Mouse (Mus musculus): ENCODE measurements at regions not wholly inside any gene's neighbourhood (a gene's known extent, or its start where the extent isn't known, plus 50 kb on each side); places are given as distances from the start of the nearest gene placed in this dataset.

DNA sequence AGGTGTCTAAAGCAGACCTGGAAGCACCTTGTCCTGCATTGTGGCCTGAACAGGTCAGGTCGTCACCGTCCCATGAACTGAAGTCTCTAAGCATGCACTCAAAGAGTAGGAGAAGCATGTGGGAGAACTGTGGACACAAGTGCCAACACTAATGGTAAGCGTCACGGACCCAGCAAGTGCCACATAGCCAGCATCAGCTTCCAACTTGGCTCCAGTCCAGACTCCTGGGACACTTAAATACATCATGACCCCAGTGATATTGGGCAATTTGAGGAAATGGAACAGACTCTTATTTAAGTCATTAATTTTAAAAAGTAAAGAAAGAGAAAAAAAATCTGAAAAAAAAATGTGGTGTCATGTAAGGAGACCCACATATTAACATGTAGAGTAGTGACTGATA is 75.3 kb upstream of the Olig3 start:
- H3K27me3 ChIP-seq (ENCODE audit: control insufficient read depth, insufficient read depth, low read length): no peaks in the 10 kb centered on the region
- H3K9ac ChIP-seq (replicated peaks): no peak overlapping the region
- 76% methylated on average over 4 of the region's 4 CpGs for WGBS (ENCODE audit: insufficient replicate concordance)
- DNase-seq (ENCODE audit: low read depth in 3 of 3, low spot score in 3 of 3) (no peak), ATAC-seq (ENCODE audit: insufficient read depth) (no peak)
- TF ChIP-seq EP300 (IDR thresholded peaks at IDR 0.05; ENCODE audit: low read depth) (no peak), CTCF (IDR thresholded peaks at IDR 0.05; ENCODE audit: low read depth) (no peak)
- H3K4me3 ChIP-seq (ENCODE audit: insufficient read depth in 1 of 2, low read depth in 2 of 2, low read length in 2 of 2): no peak overlapping the region
- H3K36me3 ChIP-seq (replicated peaks; ENCODE audit: control insufficient read depth, insufficient read depth, low read depth): no peaks in the 10 kb centered on the region
- no peak overlapping the region for H3K4me2 ChIP-seq (ENCODE audit: low read depth)
- H3K4me1 ChIP-seq (replicated peaks; ENCODE audit: control insufficient read depth in 2 of 2, insufficient read depth in 2 of 2, low read length in 1 of 2): no peaks in the 10 kb centered on the region
- no peaks in the 10 kb centered on the region for H3K9me3 ChIP-seq (ENCODE audit: control insufficient read depth, low read length)
- no peak overlapping the region for H3K27ac ChIP-seq

DNA sequence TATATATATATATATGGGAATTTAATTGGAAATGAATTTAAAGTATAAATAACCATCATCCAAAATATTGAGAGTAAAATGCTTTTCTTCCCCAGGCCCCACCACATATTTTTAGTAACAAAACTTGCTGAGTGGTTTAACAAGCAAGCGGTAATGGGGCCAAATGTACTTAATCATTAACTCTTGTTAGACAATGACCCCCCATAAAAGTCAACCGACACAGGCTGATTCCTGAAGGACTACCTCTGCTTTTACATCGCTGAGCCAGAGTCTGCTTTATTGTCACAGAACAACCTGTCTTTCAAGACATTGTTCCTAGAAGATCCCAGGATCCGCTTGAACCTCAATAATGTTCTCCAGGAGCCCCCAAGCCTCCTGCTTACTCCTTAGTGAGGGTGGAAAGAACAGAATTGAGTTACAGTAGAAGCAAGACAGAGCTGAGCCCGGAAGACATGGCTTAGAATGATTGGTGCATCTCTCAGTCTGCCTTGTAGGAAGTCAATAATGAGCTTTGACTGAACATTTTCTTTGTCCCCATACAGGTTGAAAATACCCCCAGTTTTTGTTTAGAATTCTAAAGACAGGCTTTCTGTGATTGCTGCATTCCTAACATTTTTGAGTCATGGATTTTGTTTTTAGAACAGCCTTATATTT is 78.0 kb upstream of the Olig3 start:
- no peaks in the 10 kb centered on the region for H3K27me3 ChIP-seq (ENCODE audit: control insufficient read depth, insufficient read depth, low read length)
- H3K27ac ChIP-seq: no peak overlapping the region
- H3K4me2 ChIP-seq (ENCODE audit: low read depth): no peak overlapping the region
- H3K4me3 ChIP-seq (ENCODE audit: insufficient read depth in 1 of 2, low read depth in 2 of 2, low read length in 2 of 2): no peak overlapping the region
- TF ChIP-seq EP300 (IDR thresholded peaks at IDR 0.05; ENCODE audit: low read depth): no peak
- TF ChIP-seq CTCF (IDR thresholded peaks at IDR 0.05; ENCODE audit: low read depth): no peak
- no peak for DNase-seq (ENCODE audit: low read depth in 3 of 3, low spot score in 3 of 3)
- no peak for ATAC-seq (ENCODE audit: insufficient read depth)
- H3K9me3 ChIP-seq (ENCODE audit: control insufficient read depth, low read length): no peaks in the 10 kb centered on the region
- H3K36me3 ChIP-seq (replicated peaks; ENCODE audit: control insufficient read depth, insufficient read depth, low read depth): no peaks in the 10 kb centered on the region
- 51% methylated on average over 5 of the region's 5 CpGs for WGBS (ENCODE audit: insufficient replicate concordance)
- no peak overlapping the region for H3K9ac ChIP-seq (replicated peaks)
- no peaks in the 10 kb centered on the region for H3K4me1 ChIP-seq (replicated peaks; ENCODE audit: control insufficient read depth in 2 of 2, insufficient read depth in 2 of 2, low read length in 1 of 2)

GRCm38 (mm10) chr10:19277103-19277827 is 79.1 kb upstream of the Olig3 start:
- no peak overlapping the region for H3K9ac ChIP-seq (replicated peaks)

DNA sequence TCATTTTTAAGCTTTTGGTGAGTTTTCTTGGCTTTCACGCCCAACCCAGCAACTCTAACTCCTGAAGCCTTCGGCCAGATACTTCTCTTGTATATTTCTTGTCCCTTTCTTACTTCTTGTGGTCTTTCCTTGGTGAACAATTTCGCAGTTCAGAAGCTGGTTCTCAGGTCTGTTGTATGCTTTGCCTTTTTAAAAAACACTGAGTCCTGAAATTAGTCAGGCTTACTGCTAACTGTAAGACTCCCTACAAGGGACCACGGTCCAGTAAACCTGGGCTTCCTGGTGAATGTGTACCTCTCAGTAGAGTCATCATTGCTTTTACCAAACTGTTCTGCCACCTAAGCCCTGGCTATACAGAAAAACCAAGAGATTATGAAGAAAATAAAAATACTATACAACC is 81.3 kb upstream of the Olig3 start:
- Histone ChIP-seq H3K27ac (no peak overlapping the region), H3K4me2 (ENCODE audit: low read depth) (no peak overlapping the region), H3K4me1 (replicated peaks; ENCODE audit: control insufficient read depth in 2 of 2, insufficient read depth in 2 of 2, low read length in 1 of 2) (no peaks in the 10 kb centered on the region), H3K27me3 (ENCODE audit: control insufficient read depth, insufficient read depth, low read length) (no peaks in the 10 kb centered on the region), H3K36me3 (replicated peaks; ENCODE audit: control insufficient read depth, insufficient read depth, low read depth) (no peaks in the 10 kb centered on the region), H3K9ac (replicated peaks) (no peak overlapping the region), H3K4me3 (ENCODE audit: insufficient read depth in 1 of 2, low read depth in 2 of 2, low read length in 2 of 2) (no peak overlapping the region), H3K9me3 (ENCODE audit: control insufficient read depth, low read length) (no peaks in the 10 kb centered on the region)
- ATAC-seq (ENCODE audit: insufficient read depth) (no peak), DNase-seq (ENCODE audit: low read depth in 3 of 3, low spot score in 3 of 3) (no peak)
- whole genome bisulfite sequencing (ENCODE audit: insufficient replicate concordance): 59% methylated on average over 4 of the region's 4 CpGs
- TF ChIP-seq EP300 (IDR thresholded peaks at IDR 0.05; ENCODE audit: low read depth) (no peak), CTCF (IDR thresholded peaks at IDR 0.05; ENCODE audit: low read depth) (no peak)

More at GRCm38 (mm10) chr10:19277103-19277827, 79.1 kb upstream of the Olig3 start:
- Histone ChIP-seq H3K4me3 (ENCODE audit: insufficient read depth in 1 of 2, low read depth in 2 of 2, low read length in 2 of 2) (no peak overlapping the region), H3K36me3 (replicated peaks; ENCODE audit: control insufficient read depth, insufficient read depth, low read depth) (no peaks in the 10 kb centered on the region), H3K27ac (no peak overlapping the region), H3K27me3 (ENCODE audit: control insufficient read depth, insufficient read depth, low read length) (no peaks in the 10 kb centered on the region), H3K4me2 (ENCODE audit: low read depth) (no peak overlapping the region), H3K4me1 (replicated peaks; ENCODE audit: control insufficient read depth in 2 of 2, insufficient read depth in 2 of 2, low read length in 1 of 2) (no peaks in the 10 kb centered on the region), H3K9me3 (ENCODE audit: control insufficient read depth, low read length) (no peaks in the 10 kb centered on the region)
- 67% methylated on average over 9 of the region's 9 CpGs for WGBS (ENCODE audit: insufficient replicate concordance)
- TF ChIP-seq EP300 (IDR thresholded peaks at IDR 0.05; ENCODE audit: low read depth) (no peak), CTCF (IDR thresholded peaks at IDR 0.05; ENCODE audit: low read depth) (no peak)
- DNase-seq (ENCODE audit: low read depth in 3 of 3, low spot score in 3 of 3) (no peak), ATAC-seq (ENCODE audit: insufficient read depth) (no peak)

- H3K4me3 ChIP-seq (ENCODE audit: insufficient read depth in 1 of 2, low read depth in 2 of 2, low read length in 2 of 2): no peak overlapping the region
- no peak overlapping the region for H3K9ac ChIP-seq (replicated peaks)
- no peaks in the 10 kb centered on the region for H3K4me1 ChIP-seq (replicated peaks; ENCODE audit: control insufficient read depth in 2 of 2, insufficient read depth in 2 of 2, low read length in 1 of 2)
- WGBS (ENCODE audit: insufficient replicate concordance): 46% methylated on average over 1 of the region's 1 CpGs
- DNase-seq (ENCODE audit: low read depth in 3 of 3, low spot score in 3 of 3) (no peak), ATAC-seq (ENCODE audit: insufficient read depth) (no peak)
- no peaks in the 10 kb centered on the region for H3K27me3 ChIP-seq (ENCODE audit: control insufficient read depth, insufficient read depth, low read length)
- no peak overlapping the region for H3K4me2 ChIP-seq (ENCODE audit: low read depth)
- no peaks in the 10 kb centered on the region for H3K9me3 ChIP-seq (ENCODE audit: control insufficient read depth, low read length)
- no peak overlapping the region for H3K27ac ChIP-seq
- H3K36me3 ChIP-seq (replicated peaks; ENCODE audit: control insufficient read depth, insufficient read depth, low read depth): no peaks in the 10 kb centered on the region
- TF ChIP-seq CTCF (IDR thresholded peaks at IDR 0.05; ENCODE audit: low read depth): no peak
- TF ChIP-seq EP300 (IDR thresholded peaks at IDR 0.05; ENCODE audit: low read depth): no peak
These were observed 86.9 kb upstream of the Olig3 start for GRCm38 (mm10) chr10:19269418-19269817.
